Mouse (Mus musculus) CH12.LX (cell line): ENCODE measurements around the gene Htra2. TPM values are rescaled to one million over a fixed set of nuclear protein-coding genes. Genes with fewer than 3 reads are reported as not detected.
A peak's percentile ranks its signal among the peaks of the same experiment; 100 is the strongest.

Experiments used
- DNase-seq: peaks from one replicate; pipeline ENCODE4 v3.0.0-alpha.2; 2013; ENCODE audit errors: extremely low read depth
- H3K27ac ChIP-seq: 2 replicates; pipeline ENCODE4 v1.5.1; 2012; ENCODE audit warnings: low read depth, mild to moderate bottlenecking, control low read depth, moderate library complexity; ENCODE audit not compliant: insufficient read depth
- H3K27me3 ChIP-seq: replicated peaks from 2 replicates; pipeline ENCODE3; 2012; ENCODE audit warnings: inconsistent platforms
- H3K36me3 ChIP-seq, 2 experiments: replicated peaks in 1 of 2; 2 replicates each; pipeline versions ENCODE3 to v1.6.1; 2012; ENCODE audit warnings: inconsistent platforms in 1 of 2, low read length in 1 of 2, mild to moderate bottlenecking in 1 of 2, mixed read lengths in 1 of 2, moderate library complexity in 1 of 2; ENCODE audit not compliant: control insufficient read depth in 1 of 2, insufficient read depth in 1 of 2
- H3K4me1 ChIP-seq, 2 experiments: 2 replicates each; pipeline ENCODE4 v1.6.1; 2012; ENCODE audit warnings: inconsistent platforms in 1 of 2, moderate library complexity in 1 of 2; ENCODE audit not compliant: insufficient read depth in 2 of 2, control insufficient read depth in 1 of 2
- H3K4me2 ChIP-seq: 2 replicates; pipeline ENCODE4 v1.6.1; 2012; ENCODE audit warnings: low read depth, mild to moderate bottlenecking, control low read depth; ENCODE audit not compliant: poor library complexity, insufficient read depth, severe bottlenecking
- H3K4me3 ChIP-seq, 3 experiments: fragments of 150-350 bp in 1 of 3; sonication (generic) in 1 of 3; replicated peaks in 1 of 3; 2 replicates each; pipeline versions ENCODE3 to v1.5.1; 2011 to 2012; ENCODE audit warnings: low read depth in 2 of 3, low read length in 2 of 3, mild to moderate bottlenecking in 2 of 3, moderate library complexity in 2 of 3, control low read depth in 1 of 3, improper control_type of control experiment in 1 of 3, inconsistent platforms in 1 of 3, mixed read lengths in 1 of 3; ENCODE audit not compliant: poor library complexity in 1 of 3
- H3K79me2 ChIP-seq: replicated peaks from 2 replicates; pipeline ENCODE4 v1.6.1; 2012; ENCODE audit warnings: mild to moderate bottlenecking, moderate library complexity; ENCODE audit not compliant: control insufficient read depth, poor library complexity, insufficient read depth, severe bottlenecking; ENCODE audit errors: extremely low read depth
- H3K9ac ChIP-seq: 2 replicates; pipeline ENCODE4 v1.6.1; 2012; ENCODE audit warnings: low read depth, mild to moderate bottlenecking, control low read depth, moderate library complexity; ENCODE audit not compliant: insufficient read depth
- H3K9me3 ChIP-seq: replicated peaks from 2 replicates; pipeline ENCODE3; 2012; ENCODE audit warnings: low read length, inconsistent platforms, mixed read lengths
- BHLHE40 ChIP-seq: IDR thresholded peaks from 2 replicates; pipeline ENCODE4 v1.6.1; 2011; ENCODE audit warnings: mild to moderate bottlenecking, low read depth, low read length, improper control_type of control experiment
- CHD1 ChIP-seq: IDR thresholded peaks from 2 replicates; pipeline ENCODE4 v1.6.1; 2012; ENCODE audit warnings: low read depth, low read length, improper control_type of control experiment, inconsistent platforms
- CHD2 ChIP-seq: IDR thresholded peaks from 2 replicates; pipeline ENCODE4 v1.6.1; 2011; ENCODE audit warnings: low read length, improper control_type of control experiment
- CTCF ChIP-seq, 2 experiments: IDR thresholded peaks in 1 of 2; conservative IDR thresholded peaks in 1 of 2; 2 replicates each; pipeline ENCODE4 v1.5.1; 2011 to 2012; ENCODE audit warnings: low read depth in 2 of 2, low read length in 2 of 2, improper control_type of control experiment in 1 of 2, inconsistent platforms in 1 of 2, mild to moderate bottlenecking in 1 of 2, moderate library complexity in 1 of 2
- E2F4 ChIP-seq: IDR thresholded peaks from 2 replicates; pipeline ENCODE4 v1.6.1; 2011; ENCODE audit warnings: low read depth, low read length, improper control_type of control experiment; ENCODE audit not compliant: insufficient replicate concordance
- ELF1 ChIP-seq: IDR thresholded peaks from 2 replicates; pipeline ENCODE4 v1.6.1; 2014; ENCODE audit warnings: low read depth, mild to moderate bottlenecking, inconsistent platforms, low read length, improper control_type of control experiment
- EP300 ChIP-seq: IDR thresholded peaks from 2 replicates; pipeline ENCODE4 v1.6.1; 2011; ENCODE audit warnings: low read length, improper control_type of control experiment
- ETS1 ChIP-seq: conservative IDR thresholded peaks from 2 replicates; pipeline ENCODE4 v1.6.1; 2012; ENCODE audit warnings: low read depth, mild to moderate bottlenecking, inconsistent platforms, low read length, improper control_type of control experiment, moderate library complexity
- GABPA ChIP-seq: IDR thresholded peaks from 2 replicates; pipeline ENCODE4 v1.6.1; 2012; ENCODE audit warnings: low read depth, low read length, improper control_type of control experiment, inconsistent platforms; ENCODE audit not compliant: insufficient replicate concordance
- HCFC1 ChIP-seq: IDR thresholded peaks from 2 replicates; pipeline ENCODE4 v1.6.1; 2012; ENCODE audit warnings: low read depth, mild to moderate bottlenecking, inconsistent platforms, low read length, improper control_type of control experiment
- IRF4 ChIP-seq: IDR thresholded peaks from 2 replicates; pipeline ENCODE4 v1.6.1; 2014; ENCODE audit warnings: low read depth, mild to moderate bottlenecking, inconsistent platforms, low read length, improper control_type of control experiment
- JUN ChIP-seq: IDR thresholded peaks from 2 replicates; pipeline ENCODE4 v1.6.1; 2011; ENCODE audit warnings: low read depth, mild to moderate bottlenecking, low read length, improper control_type of control experiment, moderate library complexity; ENCODE audit not compliant: insufficient read depth
- JUND ChIP-seq: conservative IDR thresholded peaks from 2 replicates; pipeline ENCODE4 v1.6.1; 2011; ENCODE audit warnings: low read depth, low read length, improper control_type of control experiment
- KAT2A ChIP-seq: IDR thresholded peaks from 2 replicates; pipeline ENCODE4 v1.6.1; 2012; ENCODE audit warnings: low read length, improper control_type of control experiment, inconsistent platforms; ENCODE audit not compliant: insufficient replicate concordance
- MAFK ChIP-seq: IDR thresholded peaks from 2 replicates; pipeline ENCODE4 v1.6.1; 2011; ENCODE audit warnings: low read length, improper control_type of control experiment; ENCODE audit not compliant: insufficient replicate concordance
- MAX ChIP-seq: IDR thresholded peaks from 2 replicates; pipeline ENCODE4 v1.6.1; 2011; ENCODE audit warnings: low read length, improper control_type of control experiment
- MAZ ChIP-seq: IDR thresholded peaks from 2 replicates; pipeline ENCODE4 v1.6.1; 2012; ENCODE audit warnings: low read depth, mild to moderate bottlenecking, inconsistent platforms, low read length, improper control_type of control experiment, moderate library complexity
- MEF2A ChIP-seq: IDR thresholded peaks from 2 replicates; pipeline ENCODE4 v1.6.1; 2014; ENCODE audit warnings: low read depth, mild to moderate bottlenecking, inconsistent platforms, low read length, improper control_type of control experiment, borderline replicate concordance
- MXI1 ChIP-seq: IDR thresholded peaks from 2 replicates; pipeline ENCODE4 v1.6.1; 2011; ENCODE audit warnings: mild to moderate bottlenecking, low read depth, low read length, improper control_type of control experiment
- MYC ChIP-seq: IDR thresholded peaks from 2 replicates; pipeline ENCODE4 v1.6.1; 2011; ENCODE audit warnings: low read depth, mild to moderate bottlenecking, improper control_type of control experiment, low read length
- NELFE ChIP-seq: IDR thresholded peaks from 2 replicates; pipeline ENCODE4 v1.6.1; 2011; ENCODE audit warnings: low read depth, low read length, improper control_type of control experiment
- NRF1 ChIP-seq: IDR thresholded peaks from 2 replicates; pipeline ENCODE4 v1.6.1; 2014; ENCODE audit warnings: low read depth, mild to moderate bottlenecking, inconsistent platforms, low read length, improper control_type of control experiment, moderate library complexity
- PAX5 ChIP-seq: IDR thresholded peaks from 2 replicates; pipeline ENCODE4 v1.6.1; 2012; ENCODE audit warnings: low read length, inconsistent platforms, mixed read lengths
- POLR2A ChIP-seq: IDR thresholded peaks from 2 replicates; pipeline ENCODE4 v1.6.1; 2011; ENCODE audit warnings: low read depth, mild to moderate bottlenecking, improper control_type of control experiment, low read length
- POLR2AphosphoS2 ChIP-seq: IDR thresholded peaks from 2 replicates; pipeline ENCODE4 v1.6.1; 2011; ENCODE audit warnings: low read depth, low read length, improper control_type of control experiment
- RAD21 ChIP-seq: IDR thresholded peaks from 2 replicates; pipeline ENCODE4 v1.6.1; 2011; ENCODE audit warnings: low read depth, mild to moderate bottlenecking, low read length, improper control_type of control experiment, moderate library complexity
- RCOR1 ChIP-seq: conservative IDR thresholded peaks from 2 replicates; pipeline ENCODE4 v1.6.1; 2012; ENCODE audit warnings: low read depth, mild to moderate bottlenecking, inconsistent platforms, low read length, improper control_type of control experiment
- SIN3A ChIP-seq: IDR thresholded peaks from 2 replicates; pipeline ENCODE4 v1.6.1; 2012; ENCODE audit warnings: low read length, improper control_type of control experiment, inconsistent platforms
- SMC3 ChIP-seq: IDR thresholded peaks from 2 replicates; pipeline ENCODE4 v1.6.1; 2011; ENCODE audit warnings: low read depth, low read length, improper control_type of control experiment
- TBP ChIP-seq: conservative IDR thresholded peaks from 2 replicates; pipeline ENCODE4 v1.6.1; 2011; ENCODE audit warnings: low read depth, low read length, improper control_type of control experiment
- TCF12 ChIP-seq: IDR thresholded peaks from 2 replicates; pipeline ENCODE4 v1.6.1; 2014; ENCODE audit warnings: low read depth, mild to moderate bottlenecking, inconsistent platforms, low read length, improper control_type of control experiment
- UBTF ChIP-seq: IDR thresholded peaks from 2 replicates; pipeline ENCODE4 v1.6.1; 2012; ENCODE audit warnings: low read depth, mild to moderate bottlenecking, inconsistent platforms, low read length, improper control_type of control experiment, moderate library complexity
- USF1 ChIP-seq: IDR thresholded peaks from 2 replicates; pipeline ENCODE4 v1.6.1; 2014; ENCODE audit warnings: low read depth, mild to moderate bottlenecking, inconsistent platforms, low read length, improper control_type of control experiment
- USF2 ChIP-seq: conservative IDR thresholded peaks from 2 replicates; pipeline ENCODE4 v1.6.1; 2011; ENCODE audit warnings: low read depth, low read length, improper control_type of control experiment
- ZC3H11A ChIP-seq: IDR thresholded peaks from 2 replicates; pipeline ENCODE4 v1.6.1; 2012; ENCODE audit warnings: low read depth, mild to moderate bottlenecking, inconsistent platforms, low read length, improper control_type of control experiment
- ZKSCAN1 ChIP-seq: IDR thresholded peaks from 2 replicates; pipeline ENCODE4 v1.6.1; 2012; ENCODE audit warnings: low read depth, inconsistent platforms, low read length, improper control_type of control experiment, borderline replicate concordance
- ZMIZ1 ChIP-seq: IDR thresholded peaks from 2 replicates; pipeline ENCODE4 v1.6.1; 2012; ENCODE audit warnings: low read depth, mild to moderate bottlenecking, inconsistent platforms, low read length, improper control_type of control experiment
- ZNF384 ChIP-seq: IDR thresholded peaks from 2 replicates; pipeline ENCODE4 v1.6.1; 2012; ENCODE audit warnings: low read depth, low read length, improper control_type of control experiment, inconsistent platforms
- dilution Hi-C: fragments of 300-500 bp; cut with MboI; formaldehyde crosslinking; loops from 2 replicates; pipeline ENCODE4 v1.14.3; 2020; ENCODE audit warnings: low sequenced_read_pairs; ENCODE audit not compliant: extremely low pct_unique_long_range_greater_than_20kb, extremely low pct_ligation_motif_present
- in situ Hi-C: fragments of 300-500 bp; cut with MboI; formaldehyde crosslinking; loops from 3 replicates; pipeline ENCODE4 v1.14.3; 2019; ENCODE audit warnings: low sequenced_read_pairs, low pct_ligation_motif_present, low pct_unique_long_range_greater_than_20kb, mixed read lengths
- polyA plus RNA-seq: library from polyadenylated mRNA; unstranded; fragments of >175 nt; gene quantifications from 2 replicates; pipeline ENCODE4 v1.2.1, GENCODE M21; 2012; ENCODE audit warnings: low read depth; ENCODE audit not compliant: insufficient read length
- total RNA-seq, 2 experiments: library from RNA; depleted of rRNA; stranded (reverse); fragments of 300-350 nt in 1 of 2; fragments of >200 nt in 1 of 2; gene quantifications; 2 replicates each; pipeline ENCODE4 v1.2.3; 2012 to 2014

Htra2 gene
- 113 and 128 TPM in 2 replicates for total RNA-seq (2012; rRNA removed)
- total RNA-seq (2014; rRNA removed): 131 and 137 TPM in 2 replicates
- polyA plus RNA-seq: 154 and 185 TPM in 2 replicates

- H3K79me2 ChIP-seq: peaks cover 38% of the 10 kb centered on the region
- peak within 1 kb of the TSS; percentile 88 to 98 (median 96) for H3K4me3 ChIP-seq
- no peaks in the 10 kb centered on the region for H3K9me3 ChIP-seq
- peak within 1 kb of the TSS; percentile 93 for H3K4me2 ChIP-seq
- TF ChIP-seq ZKSCAN1 (no peak), PAX5 (no peak), CTCF (conservative IDR thresholded peaks at IDR 0.05 in 1 of 2, IDR thresholded peaks at IDR 0.05 in 1 of 2; ENCODE audit: low read depth in 2 of 2, low read length in 2 of 2) (peak in 1 of 2 experiments; percentile 63; a peak in 2 of 4 replicates), JUND (no peak), MEF2A (no peak), ZNF384 (no peak), ELF1 (no peak), GABPA (no peak), UBTF (0 out of 2 replicates have a peak, but pooled peaks have one; percentile 13), CHD2 (no peak), ETS1 (no peak), TCF12 (no peak), MAZ (no peak), NRF1 (no peak), HCFC1 (no peak), SIN3A (peak; percentile 2; the same call in 1 of the 2 replicates), TBP (no peak), MAFK (no peak), MXI1 (no peak; the same call in 1 of the 2 replicates), SMC3 (peak; percentile 72), USF2 (no peak), CHD1 (no peak), POLR2A (no peak), JUN (no peak), RCOR1 (no peak), MYC (no peak; the same call in 1 of the 2 replicates), EP300 (no peak), E2F4 (no peak), IRF4 (peak; percentile 35; the same call in 1 of the 2 replicates), KAT2A (no peak), ZC3H11A (no peak), RAD21 (peak; percentile 41), MAX (peak; percentile 75), NELFE (no peak), POLR2AphosphoS2 (no peak), BHLHE40 (0 out of 2 replicates have a peak, but pooled peaks have one; percentile 12), USF1 (no peak), ZMIZ1 (no peak)
- TF ChIP-seq, all 38 proteins: peak for 8
- in situ Hi-C loops: no loop called here
- no peak for DNase-seq
- dilution Hi-C loops: no loop called here
- Histone ChIP-seq H3K36me3 (peaks cover 36 to 69% of the 10 kb centered on the region in 2 experiments), H3K4me1 (peaks cover 8 to 43% of the 10 kb centered on the region in 2 experiments), H3K9ac (peak within 1 kb of the TSS; percentile 93), H3K27me3 (no peaks in the 10 kb centered on the region), H3K27ac (peak within 1 kb of the TSS; percentile 73)
These were observed at the start of gene Htra2 for GRCm38 (mm10) chr6:83054871-83055431. TSS of gene Htra2 (minus strand) at chr6:83055273.
